Mouse (Mus musculus) testis, adult 2 months (tissue): ENCODE measurements around the gene Sh3pxd2a. TPM values are rescaled to one million over a fixed set of nuclear protein-coding genes. Genes with fewer than 3 reads are reported as not detected.
"Not testable (repeated sequence)": the region's sequence is repeated elsewhere in the genome, so short reads cannot be mapped to it uniquely, and the experiment has no call there.

Experiments
- H3K27ac ChIP-seq: fragments of 200-500 bp; 2 replicates; pipeline ENCODE4 v1.5.1; 2012; ENCODE audit warnings: low read depth, low read length; ENCODE audit not compliant: control insufficient read depth, insufficient read depth
- H3K27me3 ChIP-seq: fragments of 200-500 bp; 2 replicates; pipeline ENCODE4 v1.6.1; 2012; ENCODE audit warnings: mild to moderate bottlenecking, low read length, moderate library complexity; ENCODE audit not compliant: control insufficient read depth, insufficient read depth
- H3K36me3 ChIP-seq: fragments of 200-500 bp; 2 replicates; pipeline ENCODE4 v1.6.1; 2012; ENCODE audit warnings: mild to moderate bottlenecking, low read length; ENCODE audit not compliant: control insufficient read depth, insufficient read depth
- H3K4me1 ChIP-seq: fragments of 200-500 bp; 2 replicates; pipeline ENCODE4 v1.6.1; 2012; ENCODE audit warnings: low read length; ENCODE audit not compliant: control insufficient read depth, insufficient read depth
- H3K4me3 ChIP-seq: fragments of 200-500 bp; 2 replicates; pipeline ENCODE4 v1.5.1; 2012; ENCODE audit warnings: low read depth, mild to moderate bottlenecking, low read length, moderate library complexity, mixed read lengths; ENCODE audit not compliant: control insufficient read depth
- CTCF ChIP-seq: fragments of 200-500 bp; IDR thresholded peaks from 2 replicates; pipeline ENCODE4 v1.5.1; 2012; ENCODE audit warnings: low read depth, mild to moderate bottlenecking, inconsistent platforms, low read length, moderate library complexity; ENCODE audit not compliant: control insufficient read depth, insufficient read depth, insufficient replicate concordance
- POLR2A ChIP-seq: fragments of 200-500 bp; IDR thresholded peaks from 2 replicates; pipeline ENCODE4 v1.6.1; 2012; ENCODE audit warnings: low read depth, mild to moderate bottlenecking, inconsistent platforms, low read length, moderate library complexity; ENCODE audit not compliant: control insufficient read depth
- polyA plus RNA-seq: library from polyadenylated mRNA; depleted of rRNA; stranded (reverse); fragments of >200 nt; gene quantifications from 2 replicates; pipeline ENCODE4 v1.2.3, GENCODE M21; 2012

Gene Sh3pxd2a
- polyA plus RNA-seq, 1 experiment, result 1.2 TPM

DNA sequence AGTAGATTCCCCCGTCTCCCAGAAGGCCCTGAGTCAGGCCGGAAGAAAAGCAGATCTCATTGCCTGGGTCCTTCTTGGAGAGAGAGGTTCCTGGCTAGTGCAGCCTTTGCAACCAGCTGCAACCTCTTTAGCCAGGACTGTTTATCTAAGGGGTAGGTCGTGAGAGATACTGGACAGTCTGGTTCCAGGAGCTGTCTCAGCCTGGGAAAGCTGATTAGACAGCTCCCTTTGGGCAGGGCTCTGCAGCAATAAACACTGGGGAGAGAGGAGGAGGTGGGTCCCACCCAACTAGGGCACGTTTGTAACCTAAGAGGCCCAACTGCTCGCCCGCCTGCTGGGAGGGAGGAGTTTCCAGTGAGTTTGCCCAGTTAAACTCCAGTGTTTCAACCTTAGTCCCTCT, 61.2 kb downstream of the Sh3pxd2a start:
- no peak for TF ChIP-seq POLR2A
- TF ChIP-seq CTCF, result no peak
- H3K4me1 ChIP-seq, result no peaks in the 10 kb centered on the region; the same call in 1 of the 2 replicates
- H3K36me3 ChIP-seq, result no peaks in the 10 kb centered on the region
- H3K27me3 ChIP-seq, result no peaks in the 10 kb centered on the region
- H3K27ac ChIP-seq, result no peak overlapping the region
- H3K4me3 ChIP-seq, result no peak overlapping the region

DNA sequence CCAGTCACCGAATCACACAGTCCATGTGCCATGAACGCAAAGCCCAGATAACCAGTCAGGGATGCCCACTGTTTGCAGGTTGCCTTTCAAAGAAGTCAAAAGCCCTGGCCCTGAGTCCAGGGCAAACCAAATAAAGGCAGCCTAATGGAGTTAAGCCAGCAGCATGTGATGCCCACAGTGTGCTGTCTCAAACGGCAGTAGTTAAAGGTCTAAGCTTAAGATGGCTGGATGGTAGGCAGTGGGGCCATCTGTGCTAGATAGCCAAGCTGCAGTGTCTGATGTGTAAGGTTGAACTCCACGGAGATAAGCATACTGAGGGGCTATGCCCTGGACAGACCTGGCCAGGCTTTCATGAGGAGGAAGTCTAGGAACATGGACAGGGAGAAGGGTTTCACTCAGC, 61.7 kb downstream of the Sh3pxd2a start:
- Histone ChIP-seq H3K27ac (no peak overlapping the region), H3K27me3 (no peaks in the 10 kb centered on the region), H3K36me3 (no peaks in the 10 kb centered on the region), H3K4me3 (no peak overlapping the region), H3K4me1 (no peaks in the 10 kb centered on the region; the same call in 1 of the 2 replicates)
- TF ChIP-seq CTCF, result no peak
- no peak for TF ChIP-seq POLR2A

DNA sequence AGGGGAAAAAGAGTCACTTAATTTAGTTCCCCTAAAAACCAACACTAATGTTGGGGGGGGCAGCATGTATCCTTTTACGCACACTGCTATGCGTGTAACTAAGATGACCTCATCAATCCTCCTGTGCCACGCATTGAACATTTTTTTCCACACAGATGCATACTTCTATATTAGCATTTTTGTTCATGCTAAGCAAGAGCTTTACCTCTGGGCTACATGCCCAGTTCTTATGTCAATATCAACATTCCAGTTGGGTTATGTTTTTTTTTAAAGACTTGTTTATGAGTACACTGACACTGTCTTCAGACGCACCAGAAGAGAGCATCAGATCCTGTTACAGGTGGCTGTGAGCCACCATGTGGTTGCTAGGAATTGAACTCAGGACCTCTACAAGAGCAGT, 64.5 kb downstream of the Sh3pxd2a start:
- H3K4me3 ChIP-seq, result no peak overlapping the region
- no peaks in the 10 kb centered on the region; the same call in 1 of the 2 replicates for H3K4me1 ChIP-seq
- H3K27me3 ChIP-seq, result no peaks in the 10 kb centered on the region
- TF ChIP-seq POLR2A (no peak), CTCF (no peak)
- H3K27ac ChIP-seq, result no peak overlapping the region
- H3K36me3 ChIP-seq, result no peaks in the 10 kb centered on the region

DNA sequence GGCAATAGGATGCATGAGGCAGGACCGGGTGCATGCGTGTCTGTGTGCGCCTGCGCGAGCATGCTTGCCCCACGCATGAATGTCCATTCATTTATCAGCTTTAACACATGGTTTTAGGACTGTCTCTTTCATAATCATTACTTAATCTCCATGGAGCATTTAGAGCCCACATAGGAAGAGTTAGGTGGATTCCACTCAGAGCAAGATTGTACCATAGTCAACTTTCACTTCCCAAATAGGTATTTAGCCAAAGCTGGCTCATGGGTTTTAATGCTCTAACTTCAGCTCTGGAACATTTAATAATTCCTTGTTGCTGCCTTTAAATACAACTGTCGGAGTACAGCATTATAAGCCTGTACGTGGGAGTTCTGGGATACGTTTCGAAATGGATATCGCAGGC, 65.2 kb downstream of the Sh3pxd2a start:
- no peak for TF ChIP-seq POLR2A
- no peak for TF ChIP-seq CTCF
- no peak overlapping the region for H3K4me3 ChIP-seq
- no peaks in the 10 kb centered on the region for H3K27me3 ChIP-seq
- H3K36me3 ChIP-seq, result no peaks in the 10 kb centered on the region
- no peaks in the 10 kb centered on the region; the same call in 1 of the 2 replicates for H3K4me1 ChIP-seq
- H3K27ac ChIP-seq, result no peak overlapping the region

GRCm38 (mm10) chr19:47397882-47398671, 66.1 kb downstream of the Sh3pxd2a start:
- Histone ChIP-seq H3K27me3 (no peaks in the 10 kb centered on the region), H3K4me3 (no peak overlapping the region), H3K4me1 (no peaks in the 10 kb centered on the region; the same call in 1 of the 2 replicates), H3K27ac (no peak overlapping the region), H3K36me3 (no peaks in the 10 kb centered on the region)
- no peak for TF ChIP-seq POLR2A
- TF ChIP-seq CTCF, result no peak

- Histone ChIP-seq H3K27ac (no peak overlapping the region), H3K4me1 (no peaks in the 10 kb centered on the region), H3K36me3 (no peaks in the 10 kb centered on the region), H3K27me3 (no peaks in the 10 kb centered on the region), H3K4me3 (no peak overlapping the region)
- TF ChIP-seq CTCF (no peak), POLR2A (no peak)
Observed at GRCm38 (mm10) chr19:47395338-47395737, 68.9 kb downstream of the Sh3pxd2a start.

- H3K4me1 ChIP-seq, H3K36me3 ChIP-seq, H3K27ac ChIP-seq, H3K4me3 ChIP-seq, H3K27me3 ChIP-seq: not testable (repeated sequence)
Observed at GRCm38 (mm10) chr19:47394781-47395180, 69.4 kb downstream of the Sh3pxd2a start.

- H3K27me3 ChIP-seq, result no peaks in the 10 kb centered on the region
- no peaks in the 10 kb centered on the region; the same call in 1 of the 2 replicates for H3K4me1 ChIP-seq
- H3K4me3 ChIP-seq, result no peak overlapping the region
- no peak overlapping the region for H3K27ac ChIP-seq
- no peaks in the 10 kb centered on the region for H3K36me3 ChIP-seq
- no peak for TF ChIP-seq POLR2A
- no peak for TF ChIP-seq CTCF
Observed at GRCm38 (mm10) chr19:47390878-47391277, 73.3 kb downstream of the Sh3pxd2a start.
